9 mouse cellular contexts compared by ENCODE assay signal in genomic region chr10:99171961-99172497, GRCm38 (mm10). TPM values are rescaled to one million over a fixed set of nuclear protein-coding genes. Genes with fewer than 3 reads are reported as not detected.
DNase-seq lines count a peak whose midpoint lies in the region; ATAC-seq and TF ChIP-seq lines count a peak whose summit lies in the region.
"Had no signal": no experiment of that assay in that cellular context is flagged by ENCODE, and none has a peak within 500 bp of the region (broad histone marks: within the 10 kb centered on the region; RNA-seq: fewer than 3 reads in every experiment).

No protein-coding gene starts in this region.

- peak overlapping the region; percentile 91 for H3K27ac ChIP-seq in embryonic fibroblast, embryonic 13.5 days (ENCODE audit: insufficient read depth, low read length)
- peak overlapping the region; percentile 63 to 76 for H3K27ac ChIP-seq in heart, embryonic 14.5 days (replicated peaks in 1 of 2; ENCODE audit: control insufficient read depth in 1 of 2, insufficient read depth in 1 of 2, low read depth in 2 of 2, low read length in 2 of 2)
- peak overlapping the region; percentile 9; the same call in 1 of the 2 replicates for H3K27ac ChIP-seq in kidney, embryonic 14.5 days (ENCODE audit: low read depth, low read length)
- peak overlapping the region; percentile 92 for H3K27ac ChIP-seq in lung, embryonic 16.5 days (ENCODE audit: low read length)

- H3K4me2 ChIP-seq in heart, embryonic 14.5 days (ENCODE audit: low read length): peak overlapping the region; percentile 56
- H3K4me2 ChIP-seq in kidney, embryonic 14.5 days (replicated peaks; ENCODE audit: low read depth, low read length): no peak overlapping the region
- H3K4me2 ChIP-seq in lung, embryonic 16.5 days (ENCODE audit: low read depth, low read length): peak overlapping the region; percentile 34; the same call in 1 of the 2 replicates

- no peaks in the 10 kb centered on the region for H3K9me3 ChIP-seq in heart, embryonic 14.5 days (ENCODE audit: control insufficient read depth, low read length)
- no peaks in the 10 kb centered on the region for H3K9me3 ChIP-seq in kidney, embryonic 14.5 days (ENCODE audit: control insufficient read depth, low read length)
- H3K9me3 ChIP-seq in lung, embryonic 16.5 days (ENCODE audit: control insufficient read depth, low read length): no peaks in the 10 kb centered on the region

- WGBS in heart, embryonic 14.5 days: 10% methylated on average over 12 of the region's 12 CpGs
- 7% methylated on average over 12 of the region's 12 CpGs for WGBS in kidney, embryonic 14.5 days
- WGBS in lung, embryonic 16.5 days: 10% methylated on average over 12 of the region's 12 CpGs

- H3K36me3 ChIP-seq in heart, embryonic 14.5 days (ENCODE audit: control insufficient read depth, insufficient read depth, low read length): no peaks in the 10 kb centered on the region
- H3K36me3 ChIP-seq in kidney, embryonic 14.5 days (ENCODE audit: control insufficient read depth, insufficient read depth, low read length): no peaks in the 10 kb centered on the region
- H3K36me3 ChIP-seq in lung, embryonic 16.5 days (ENCODE audit: control insufficient read depth, insufficient read depth, low read length): no peaks in the 10 kb centered on the region

- H3K4me3 ChIP-seq in embryonic fibroblast, embryonic 13.5 days (ENCODE audit: insufficient read depth, low read length): no peak overlapping the region
- H3K4me3 ChIP-seq in heart, embryonic 14.5 days (ENCODE audit: control insufficient read depth in 1 of 2, insufficient read depth in 1 of 2, low read depth in 1 of 2, low read length in 2 of 2): peak overlapping the region; percentile 3 to 19; a peak in 3 of 4 replicates
- no peak overlapping the region for H3K4me3 ChIP-seq in kidney, embryonic 14.5 days (ENCODE audit: low read length)
- no peak overlapping the region for H3K4me3 ChIP-seq in lung, embryonic 16.5 days (ENCODE audit: low read length)

- H3K4me1 ChIP-seq in embryonic fibroblast, embryonic 13.5 days (ENCODE audit: control insufficient read depth, insufficient read depth, low read length): peaks cover 13% of the 10 kb centered on the region
- peaks cover 9 to 25% of the 10 kb centered on the region in 2 experiments for H3K4me1 ChIP-seq in heart, embryonic 14.5 days (ENCODE audit: control insufficient read depth in 2 of 2, insufficient read depth in 2 of 2, low read length in 2 of 2)
- H3K4me1 ChIP-seq in kidney, embryonic 14.5 days (ENCODE audit: control insufficient read depth, insufficient read depth, low read length): peaks cover 33% of the 10 kb centered on the region
- peaks cover 31% of the 10 kb centered on the region for H3K4me1 ChIP-seq in lung, embryonic 16.5 days (replicated peaks; ENCODE audit: control insufficient read depth, insufficient read depth, low read length)

- DNase-seq in spleen, adult 18-20 months: peak; percentile 33 to 38
- no peak for DNase-seq in spleen, adult 12 weeks (ENCODE audit: low spot score)
- no peak for DNase-seq in layer of hippocampus, postnatal 14 days (ENCODE audit: low spot score in 2 of 2)

- TF ChIP-seq POLR2A in embryonic fibroblast, embryonic 13.5 days (IDR thresholded peaks at IDR 0.05; ENCODE audit: low read depth, low read length): no peak; the same call in 1 of the 2 replicates

- ATAC-seq in heart, embryonic 14.5 days (ENCODE audit: insufficient number of reproducible peaks, insufficient read depth, low FRiP score, low read depth): peak; percentile 48
- ATAC-seq in kidney, embryonic 14.5 days (ENCODE audit: low FRiP score, low TSS enrichment): peak; percentile 89
- peak; percentile 82 for ATAC-seq in lung, embryonic 16.5 days (ENCODE audit: low read depth)
- ATAC-seq in neutrophil, adult 5-6 weeks (ENCODE audit: extremely low read depth, insufficient number of reproducible peaks, low FRiP score, poor library complexity, severe bottlenecking): peak; percentile 10

- no peak for TF ChIP-seq CTCF in embryonic fibroblast, embryonic 13.5 days (IDR thresholded peaks at IDR 0.05; ENCODE audit: borderline replicate concordance, insufficient read depth, low read length)

- no peaks in the 10 kb centered on the region for H3K27me3 ChIP-seq in heart, embryonic 14.5 days (ENCODE audit: control insufficient read depth, insufficient read depth, low read length)
- H3K27me3 ChIP-seq in kidney, embryonic 14.5 days (ENCODE audit: control insufficient read depth, insufficient read depth, low read length): no peaks in the 10 kb centered on the region
- no peaks in the 10 kb centered on the region for H3K27me3 ChIP-seq in lung, embryonic 16.5 days (ENCODE audit: control insufficient read depth, insufficient read depth, low read depth, low read length)

- H3K9ac ChIP-seq in heart, embryonic 14.5 days (ENCODE audit: low read length): peak overlapping the region; percentile 6; the same call in 1 of the 2 replicates
- H3K9ac ChIP-seq in kidney, embryonic 14.5 days (ENCODE audit: low read depth, low read length): no peak overlapping the region
- peak overlapping the region; percentile 6 for H3K9ac ChIP-seq in lung, embryonic 16.5 days (ENCODE audit: low read length)

RNA-seq across cellular contexts. Expression of gene Phxr2, which starts 45.9 kb away (rescaled TPM):
- not detected in 2 replicates for polyA plus RNA-seq in embryonic fibroblast, embryonic 13.5 days (2011; ENCODE audit: insufficient read length, low read depth, missing spikeins)
- polyA plus RNA-seq in heart, embryonic 14.5 days (2014; fragmentation: Nextera tagmentation; extraction: Ambion mirVana): not detected in 2 replicates
- 0.17 TPM in 1 of 2 replicates, not detected in the other for polyA plus RNA-seq in kidney, embryonic 14.5 days (2014; fragmentation: Nextera tagmentation; extraction: Ambion mirVana)
- not detected in 2 replicates for polyA plus RNA-seq in lung, embryonic 16.5 days (2015; fragmentation: Nextera tagmentation; extraction: Ambion mirVana)
- total RNA-seq in neutrophil, adult 5-6 weeks (2017): 0.93 and 2.2 TPM in 2 replicates
- not detected for total RNA-seq in layer of hippocampus, postnatal 14 days (2021)
- total RNA-seq: left cerebral cortex, postnatal 14 days had no signal

Comparison
In these comparisons a context has a peak if more than half of its experiments do, and no peak if none do; other contexts are left out.
1. DNase-seq: peak in spleen, adult 18-20 months (2 of 2); none in spleen, adult 12 weeks (single experiment) and layer of hippocampus, postnatal 14 days (0 of 2).
2. H3K27ac ChIP-seq: peak in every context shown above with its lines; median percentile 92 in lung, embryonic 16.5 days; 91 in embryonic fibroblast, embryonic 13.5 days; 70 in heart, embryonic 14.5 days; 9 in kidney, embryonic 14.5 days.
3. H3K4me3 ChIP-seq: peak in heart, embryonic 14.5 days (2 of 2); none in embryonic fibroblast, embryonic 13.5 days (single experiment), kidney, embryonic 14.5 days (single experiment) and lung, embryonic 16.5 days (single experiment).
4. ATAC-seq: peak in every context shown above with its lines; median percentile 89 in kidney, embryonic 14.5 days; 82 in lung, embryonic 16.5 days; 48 in heart, embryonic 14.5 days; 10 in neutrophil, adult 5-6 weeks.